Mouse (Mus musculus) kidney, embryonic 16.5 days (tissue): ENCODE results near the gene Olfr720. TPM values are rescaled to one million over a fixed set of nuclear protein-coding genes. Genes with fewer than 3 reads are reported as not detected.

ENCODE experiments used
- ATAC-seq: fragments of 200-750 bp; cut with Nextera tagmentation; 2 replicates; pipeline ENCODE4 v1.8.0; 2017; ENCODE audit warnings: moderate TSS enrichment; ENCODE audit not compliant: low FRiP score, low TSS enrichment
- H3K27ac ChIP-seq: fragments of 300-500 bp; sonication (generic); 2 replicates; pipeline ENCODE4 v1.5.1; 2014; ENCODE audit warnings: low read length
- H3K27me3 ChIP-seq: fragments of 300-500 bp; sonication (generic); 2 replicates; pipeline ENCODE4 v1.6.1; 2014; ENCODE audit warnings: low read length, control low read depth, mixed read lengths; ENCODE audit not compliant: insufficient read depth
- H3K36me3 ChIP-seq: fragments of 300-500 bp; sonication (generic); 2 replicates; pipeline ENCODE4 v1.6.1; 2014; ENCODE audit warnings: low read length, control low read depth, mixed read lengths; ENCODE audit not compliant: insufficient read depth
- H3K4me1 ChIP-seq: fragments of 300-500 bp; sonication (generic); 2 replicates; pipeline ENCODE4 v1.6.1; 2014; ENCODE audit warnings: low read length, control low read depth, mixed read lengths; ENCODE audit not compliant: insufficient read depth
- H3K4me2 ChIP-seq: fragments of 300-500 bp; sonication (generic); replicated peaks from 2 replicates; pipeline ENCODE4 v1.6.1; 2014; ENCODE audit warnings: low read depth, low read length
- H3K4me3 ChIP-seq: fragments of 300-500 bp; sonication (generic); 2 replicates; pipeline ENCODE4 v1.5.1; 2014; ENCODE audit warnings: mild to moderate bottlenecking, low read length
- H3K9ac ChIP-seq: fragments of 300-500 bp; sonication (generic); replicated peaks from 2 replicates; pipeline ENCODE4 v1.6.1; 2014; ENCODE audit warnings: low read length
- H3K9me3 ChIP-seq: fragments of 300-500 bp; sonication (generic); 2 replicates; pipeline ENCODE4 v1.6.1; 2016; ENCODE audit warnings: low read length, control low read depth
- WGBS: fragments of 180-500 bp; shearing (Covaris S2); extraction: QIAGEN DNeasy Blood & Tissue Kit; methylation state at CpG from one replicate; pipeline ENCODE4 v1.1.7; 2014; 5-methylcytosine and 5-hydroxymethylcytosine counted together
- polyA plus RNA-seq: library from polyadenylated mRNA; unstranded; fragments of >200 nt; fragmentation: Nextera tagmentation; extraction: Ambion mirVana; gene quantifications from 2 replicates; pipeline ENCODE4 v1.2.1, GENCODE M21; 2015

Gene Olfr720
- polyA plus RNA-seq = not detected in 2 replicates

- no peak within 1 kb of the TSS for H3K27ac ChIP-seq
- WGBS = 69% methylated on average over 4 of the region's 4 CpGs
- no peaks in the 10 kb centered on the region for H3K4me1 ChIP-seq
- no peak for ATAC-seq
- H3K9ac ChIP-seq = no peak within 1 kb of the TSS
- H3K27me3 ChIP-seq = no peaks in the 10 kb centered on the region
- H3K9me3 ChIP-seq = no peaks in the 10 kb centered on the region
- H3K4me3 ChIP-seq = no peak within 1 kb of the TSS
- no peaks in the 10 kb centered on the region for H3K36me3 ChIP-seq
- H3K4me2 ChIP-seq = no peak within 1 kb of the TSS
Measured at GRCm38 (mm10) chr14:14186738-14187137, at the start of gene Olfr720. TSS of gene Olfr720 (minus strand) at chr14:14186838.

Other genes with a start within 250 kb of the Olfr720 start
- 3.4 and 4.4 TPM in 2 replicates for gene Atxn7, start 225.4 kb downstream of the Olfr720 start, polyA plus RNA-seq
- gene Thoc7, start 225.0 kb downstream of the Olfr720 start, polyA plus RNA-seq = 155 and 170 TPM in 2 replicates
- 240 and 248 TPM in 2 replicates for gene Psmd6, start 65.9 kb downstream of the Olfr720 start, polyA plus RNA-seq
- not detected in 2 replicates for gene Olfr31, start 136.0 kb upstream of the Olfr720 start, polyA plus RNA-seq
- 6.9 and 7.0 TPM in 2 replicates for gene Il3ra, start 159.4 kb upstream of the Olfr720 start, polyA plus RNA-seq
- not detected in 2 replicates for gene Olfr721-ps1, start 214.5 kb upstream of the Olfr720 start, polyA plus RNA-seq